Mouse (Mus musculus) ES-Bruce4 (cell line): ENCODE measurements at regions not wholly inside any gene's neighbourhood (a gene's known extent, or its start where the extent isn't known, plus 50 kb on each side); places are given as distances from the start of the nearest gene placed in this dataset.
"Not testable (repeated sequence)": the region's sequence is repeated elsewhere in the genome, so short reads cannot be mapped to it uniquely, and the experiment has no call there.

Source experiments
- H3K27ac ChIP-seq: 2 replicates; pipeline ENCODE4 v1.5.1; 2012; ENCODE audit warnings: low read length, inconsistent platforms; ENCODE audit not compliant: insufficient read depth
- H3K27me3 ChIP-seq: 2 replicates; pipeline ENCODE4 v1.6.1; 2012; ENCODE audit warnings: mild to moderate bottlenecking, low read length, inconsistent platforms; ENCODE audit not compliant: control insufficient read depth, poor library complexity, insufficient read depth, severe bottlenecking
- H3K36me3 ChIP-seq: 2 replicates; pipeline ENCODE4 v1.6.1; 2012; ENCODE audit warnings: inconsistent platforms, mild to moderate bottlenecking, low read length, moderate library complexity; ENCODE audit not compliant: control insufficient read depth, poor library complexity, insufficient read depth, severe bottlenecking
- H3K4me1 ChIP-seq: one replicate; pipeline ENCODE4 v1.8.1; 2011; ENCODE audit warnings: low read length; ENCODE audit not compliant: control insufficient read depth, insufficient read depth
- H3K4me3 ChIP-seq: 2 replicates; pipeline ENCODE4 v1.5.1; 2011; ENCODE audit warnings: low read depth, mild to moderate bottlenecking, low read length
- H3K9ac ChIP-seq: 2 replicates; pipeline ENCODE4 v1.6.1; 2012; ENCODE audit warnings: low read depth, mild to moderate bottlenecking, inconsistent platforms; ENCODE audit not compliant: poor library complexity, severe bottlenecking
- H3K9me3 ChIP-seq: replicated peaks from 2 replicates; pipeline ENCODE4 v1.6.1; 2012; ENCODE audit warnings: mild to moderate bottlenecking, low read length, inconsistent platforms; ENCODE audit not compliant: control insufficient read depth, poor library complexity, insufficient read depth, severe bottlenecking
- CTCF ChIP-seq: IDR thresholded peaks from one replicate; pipeline ENCODE4 v1.8.1; 2011; ENCODE audit warnings: low read depth, low read length
- EP300 ChIP-seq: IDR thresholded peaks from 2 replicates; pipeline ENCODE4 v1.6.1; 2011; ENCODE audit warnings: low read depth, low read length; ENCODE audit not compliant: insufficient read depth
- POLR2A ChIP-seq: IDR thresholded peaks from one replicate; pipeline ENCODE4 v1.8.1; 2011; ENCODE audit warnings: low read length; ENCODE audit not compliant: insufficient read depth

DNA sequence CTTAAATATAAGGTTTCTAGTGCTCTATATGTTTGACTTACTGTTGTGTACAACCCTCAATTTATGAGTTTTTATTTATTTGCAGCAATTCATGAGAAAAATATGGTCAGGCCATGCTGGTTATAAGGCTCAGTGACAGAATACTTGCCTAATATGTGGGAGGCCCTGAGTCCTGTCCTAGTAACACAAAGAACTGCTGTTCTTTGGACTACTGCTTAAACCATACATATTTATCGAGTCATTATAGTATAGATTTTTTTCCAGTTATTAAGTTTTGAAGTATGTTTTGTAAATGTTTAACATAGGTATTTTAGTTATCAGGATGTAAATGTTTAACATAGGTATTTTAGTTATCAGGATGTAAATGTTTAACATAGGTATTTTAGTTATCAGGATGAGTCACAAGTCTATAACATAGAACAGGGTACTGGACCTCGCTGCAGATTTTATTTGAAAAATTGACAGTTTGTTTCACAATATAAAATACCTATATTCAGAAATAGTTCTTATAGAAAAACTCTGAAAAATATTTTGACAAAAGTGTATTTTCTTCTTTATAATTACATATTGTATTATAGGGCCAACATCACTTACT, 607.4 kb downstream of the Epha7 start:
- no peak for TF ChIP-seq CTCF
- TF ChIP-seq POLR2A = no peak
- no peak for TF ChIP-seq EP300
- no peak overlapping the region for H3K4me3 ChIP-seq
- H3K36me3 ChIP-seq = no peaks in the 10 kb centered on the region
- no peaks in the 10 kb centered on the region for H3K27me3 ChIP-seq
- no peaks in the 10 kb centered on the region for H3K9me3 ChIP-seq
- H3K9ac ChIP-seq = no peak overlapping the region
- no peaks in the 10 kb centered on the region for H3K4me1 ChIP-seq
- no peak overlapping the region for H3K27ac ChIP-seq

DNA sequence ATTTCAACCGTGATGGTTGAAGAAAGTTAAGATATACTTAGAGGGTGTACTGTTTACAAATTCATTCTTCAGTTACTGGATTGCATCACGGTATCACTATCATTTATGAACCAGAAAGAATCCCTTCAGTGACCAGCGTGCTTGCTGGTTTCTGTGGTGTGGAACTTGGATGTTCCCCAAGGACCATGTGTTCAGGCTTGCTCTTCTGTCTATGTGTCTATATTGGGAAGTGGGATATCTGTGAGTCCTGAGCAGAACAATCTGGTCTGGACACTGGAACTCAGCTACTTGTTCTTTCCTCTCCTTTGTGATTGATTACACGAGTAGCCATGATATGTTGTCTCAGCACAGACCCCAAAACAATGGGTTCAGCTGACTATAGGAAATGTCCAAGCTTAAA, 618.6 kb downstream of the Epha7 start:
- H3K27ac ChIP-seq, H3K4me1 ChIP-seq, H3K36me3 ChIP-seq, H3K9me3 ChIP-seq, H3K9ac ChIP-seq, H3K4me3 ChIP-seq, H3K27me3 ChIP-seq: not testable (repeated sequence)

DNA sequence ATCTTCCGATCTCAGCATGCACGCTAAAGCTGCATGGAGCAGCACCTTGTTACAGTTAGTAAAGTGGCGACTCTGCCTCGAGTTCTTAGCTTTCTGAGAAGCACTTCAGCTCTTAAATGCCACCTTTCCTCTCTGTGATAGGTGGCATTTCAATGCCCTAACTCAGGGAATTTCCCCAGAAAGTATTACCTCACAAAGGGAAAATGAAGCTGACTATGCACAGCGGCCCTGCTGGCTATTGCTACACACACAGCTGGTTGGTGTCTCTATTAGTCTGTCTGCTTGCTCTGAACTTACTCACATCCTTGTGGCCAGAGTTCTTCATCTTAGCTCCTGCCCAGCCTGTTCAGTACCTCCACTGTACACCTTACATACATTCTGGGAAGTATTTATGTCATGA, 650.4 kb downstream of the Epha7 start:
- H3K9me3 ChIP-seq = no peaks in the 10 kb centered on the region
- no peaks in the 10 kb centered on the region for H3K36me3 ChIP-seq
- TF ChIP-seq POLR2A = no peak
- no peak for TF ChIP-seq CTCF
- no peak for TF ChIP-seq EP300
- H3K27me3 ChIP-seq = no peaks in the 10 kb centered on the region
- H3K27ac ChIP-seq = no peak overlapping the region
- no peak overlapping the region for H3K4me3 ChIP-seq
- H3K9ac ChIP-seq = no peak overlapping the region
- H3K4me1 ChIP-seq = no peaks in the 10 kb centered on the region

DNA sequence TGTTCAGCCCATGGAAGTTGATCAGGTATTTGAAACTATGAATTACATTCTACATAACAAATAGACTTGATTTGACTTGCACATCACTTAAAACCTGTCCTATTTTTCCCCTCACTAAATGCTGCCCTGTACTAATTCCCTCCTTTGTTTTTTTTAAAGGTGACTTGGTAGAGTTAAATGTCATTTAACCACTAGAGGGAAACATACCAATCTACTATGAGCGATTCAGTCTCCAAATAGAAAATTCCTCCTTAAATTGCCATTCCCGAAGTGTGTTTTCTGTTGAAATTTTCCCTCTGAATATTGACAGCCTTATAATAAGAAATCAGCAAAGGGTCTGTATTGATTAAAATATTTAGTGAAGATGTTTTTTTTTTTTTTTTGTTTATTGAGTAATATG, 653.4 kb downstream of the Epha7 start:
- Histone ChIP-seq H3K27ac (no peak overlapping the region), H3K36me3 (no peaks in the 10 kb centered on the region), H3K27me3 (no peaks in the 10 kb centered on the region), H3K4me1 (no peaks in the 10 kb centered on the region), H3K9ac (no peak overlapping the region), H3K4me3 (no peak overlapping the region), H3K9me3 (no peaks in the 10 kb centered on the region)
- TF ChIP-seq EP300 = no peak
- TF ChIP-seq CTCF = no peak
- no peak for TF ChIP-seq POLR2A

DNA sequence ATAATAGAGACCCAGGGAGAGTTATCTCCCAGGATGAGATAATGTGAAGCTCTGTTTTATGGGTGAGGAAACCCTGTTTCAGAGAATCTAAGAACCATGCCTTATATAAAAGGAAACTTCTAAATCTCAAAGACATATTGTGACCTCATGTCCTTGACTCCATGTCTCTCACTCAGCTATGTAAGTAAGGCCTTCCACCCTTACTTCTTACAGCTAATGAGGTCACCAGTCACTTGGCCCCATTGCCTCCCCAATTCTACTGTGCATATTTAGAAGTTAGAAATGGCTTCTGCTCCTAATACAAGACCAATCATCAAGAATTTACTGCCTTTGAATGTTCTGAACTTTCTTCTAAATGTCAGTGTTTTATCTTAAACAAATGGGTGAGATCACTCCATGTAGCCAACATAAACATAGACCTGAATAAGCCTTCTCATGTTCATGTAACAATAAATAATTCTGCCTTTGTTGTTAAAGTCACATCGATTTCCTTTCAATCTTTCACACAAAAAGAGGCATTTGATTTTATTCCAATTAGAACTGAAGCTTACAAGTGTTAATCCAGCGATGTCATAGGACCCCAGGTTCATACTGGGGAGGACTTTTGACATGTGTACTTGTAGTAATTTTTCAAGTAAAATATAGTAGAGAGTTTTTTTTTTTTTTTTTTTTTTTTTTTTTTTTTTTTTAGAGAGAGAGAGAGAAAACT, 667.6 kb downstream of the Epha7 start:
- H3K9me3 ChIP-seq = no peaks in the 10 kb centered on the region
- H3K27me3 ChIP-seq = no peaks in the 10 kb centered on the region
- no peak overlapping the region for H3K27ac ChIP-seq
- no peak overlapping the region for H3K4me3 ChIP-seq
- H3K9ac ChIP-seq = no peak overlapping the region
- H3K4me1 ChIP-seq = no peaks in the 10 kb centered on the region
- no peaks in the 10 kb centered on the region for H3K36me3 ChIP-seq
- TF ChIP-seq CTCF = no peak

DNA sequence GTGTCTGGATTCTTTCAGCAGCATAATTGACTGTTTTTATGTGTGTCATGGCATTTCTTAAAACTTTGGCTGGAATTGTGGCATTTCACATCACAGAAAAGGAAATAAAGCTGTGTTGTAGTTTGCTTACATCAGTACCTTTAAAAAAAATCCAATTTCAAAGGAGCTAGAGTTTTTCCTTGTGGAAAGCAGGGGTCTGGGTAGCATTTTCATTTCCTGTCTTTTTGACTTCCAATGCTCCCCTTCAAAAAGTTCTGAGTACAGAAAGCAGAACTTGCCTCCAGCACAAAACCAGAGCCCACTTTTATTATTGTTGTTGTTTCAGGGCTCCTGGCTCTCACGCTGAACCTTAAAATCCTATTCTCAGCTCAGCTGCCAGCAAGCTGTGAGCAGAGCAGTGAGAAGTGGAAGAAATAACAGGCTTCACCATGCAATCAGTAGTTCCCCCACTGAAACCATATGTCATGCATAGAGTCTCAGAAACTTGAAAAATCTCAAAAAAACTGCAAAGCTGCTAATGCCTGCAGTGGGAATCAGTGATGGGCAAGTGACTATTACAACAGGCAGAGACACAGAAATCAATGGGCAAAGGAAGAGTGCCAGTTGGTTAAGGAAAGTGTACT, 668.3 kb downstream of the Epha7 start:
- Histone ChIP-seq H3K36me3 (no peaks in the 10 kb centered on the region), H3K4me3 (no peak overlapping the region), H3K9me3 (no peaks in the 10 kb centered on the region), H3K27me3 (no peaks in the 10 kb centered on the region), H3K9ac (no peak overlapping the region), H3K27ac (no peak overlapping the region), H3K4me1 (no peaks in the 10 kb centered on the region)
- TF ChIP-seq EP300 (no peak), POLR2A (no peak), CTCF (no peak)
